Mouse (Mus musculus): Measurements from ENCODE around the gene Hsbp1. TPM values are rescaled to one million over a fixed set of nuclear protein-coding genes. Genes with fewer than 3 reads are reported as not detected.

Hsbp1 gene
- total RNA-seq, 2 experiments from 2014 or later, result 623 to 630 TPM

DNA sequence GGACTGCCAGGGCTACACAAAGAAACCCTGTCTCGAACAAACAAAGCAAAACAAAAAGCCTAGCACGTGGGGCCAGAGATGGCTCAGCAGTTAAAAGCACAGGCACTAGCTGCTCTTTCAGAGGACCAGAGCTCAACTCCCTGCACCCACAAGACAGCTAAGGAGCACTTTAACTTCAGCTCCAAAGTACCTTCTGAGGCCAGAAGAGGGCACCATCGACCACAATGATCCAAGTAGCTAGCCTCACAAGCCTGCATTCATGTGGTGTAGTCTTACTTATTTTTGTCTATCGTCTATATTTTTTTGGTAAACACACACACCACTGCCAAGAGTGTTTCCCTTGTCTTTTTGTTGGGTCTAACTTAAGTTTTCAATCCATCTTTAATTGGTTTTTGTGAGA is 36.3 kb downstream of the Hsbp1 start:
- intact Hi-C loops (cut with DNase I), result loop anchor here (5.0 to 10.0 kb wide), 4 partner anchors 68 to 1756 kb away; no protein-coding TSS in a partner anchor
- DNase-seq (ENCODE audit: low spot score in 2 of 2), result peak in 1 of 2 experiments; percentile 25

DNA sequence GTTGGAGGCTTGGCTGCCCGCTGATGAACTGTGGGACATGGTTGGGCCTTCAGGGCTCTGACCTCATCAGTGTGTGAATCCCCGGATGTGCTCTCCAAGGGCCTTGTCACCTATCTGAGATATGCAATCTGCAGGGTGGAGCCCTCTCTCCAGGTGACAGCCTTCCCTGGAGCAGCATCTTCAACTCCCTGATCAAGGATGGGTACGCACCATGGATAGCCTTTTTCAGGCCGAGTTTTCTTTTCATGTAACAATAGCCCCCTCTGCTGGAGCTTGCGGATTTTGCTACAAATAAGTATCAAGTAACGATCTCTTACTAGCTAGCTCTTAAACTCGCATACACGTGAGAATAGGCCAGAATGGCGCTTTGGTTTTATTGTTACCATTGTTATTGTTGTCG is 40.2 kb downstream of the Hsbp1 start:
- DNase-seq (ENCODE audit: low spot score in 2 of 2), result peak; percentile 88 to 92
- intact Hi-C loops (cut with DNase I), result loop anchor here (5.0 to 10.0 kb wide), 4 partner anchors 72 to 1760 kb away; no protein-coding TSS in a partner anchor

DNA sequence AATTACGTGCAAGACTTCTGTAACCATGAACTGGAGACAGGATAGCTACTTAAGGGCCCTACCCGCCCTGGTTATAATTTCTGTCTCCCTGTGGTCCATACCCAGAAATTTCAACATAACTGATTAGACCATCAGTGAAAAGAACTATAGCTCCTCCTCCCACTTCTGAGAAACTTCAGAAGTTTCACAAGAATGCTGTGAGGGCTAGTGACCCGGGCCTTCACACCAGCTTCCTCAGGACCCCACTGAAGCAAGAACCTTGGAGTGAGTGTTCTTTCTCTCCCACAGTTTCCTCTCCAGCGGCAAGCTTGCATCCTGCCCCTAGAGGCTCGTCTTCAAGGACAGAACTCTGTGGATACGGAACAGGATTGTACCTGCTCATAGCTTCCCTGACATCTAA is 41.6 kb downstream of the Hsbp1 start:
- no peak for DNase-seq (ENCODE audit: low spot score in 2 of 2)
- intact Hi-C loops (cut with DNase I), result loop anchor here (10.0 kb wide), 3 partner anchors 161 to 1761 kb away; no protein-coding TSS in a partner anchor

DNA sequence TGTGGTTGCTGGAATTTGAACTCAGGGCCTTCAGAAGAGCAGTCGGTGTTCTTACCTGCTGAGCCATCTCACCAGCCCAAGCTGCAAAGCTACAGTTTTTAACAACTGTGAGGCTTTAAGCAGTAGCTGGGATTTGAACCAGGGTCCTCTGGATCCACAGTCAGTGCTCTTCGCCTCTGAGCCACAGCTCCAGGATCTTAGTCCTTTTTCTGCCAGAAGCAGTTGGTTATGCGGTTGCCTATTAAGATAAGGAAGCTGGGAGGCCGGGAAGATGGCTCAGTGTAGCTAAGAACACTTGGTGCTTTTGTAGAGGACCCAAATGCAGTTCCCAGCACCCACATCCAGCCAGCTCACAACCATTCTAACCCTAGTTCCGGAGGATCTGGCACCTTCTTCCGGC is 42.7 kb downstream of the Hsbp1 start:
- intact Hi-C loops (cut with DNase I), result loop anchor here (10.0 kb wide), 3 partner anchors 162 to 1762 kb away; no protein-coding TSS in a partner anchor
- DNase-seq (ENCODE audit: low spot score in 2 of 2), result no peak

DNA sequence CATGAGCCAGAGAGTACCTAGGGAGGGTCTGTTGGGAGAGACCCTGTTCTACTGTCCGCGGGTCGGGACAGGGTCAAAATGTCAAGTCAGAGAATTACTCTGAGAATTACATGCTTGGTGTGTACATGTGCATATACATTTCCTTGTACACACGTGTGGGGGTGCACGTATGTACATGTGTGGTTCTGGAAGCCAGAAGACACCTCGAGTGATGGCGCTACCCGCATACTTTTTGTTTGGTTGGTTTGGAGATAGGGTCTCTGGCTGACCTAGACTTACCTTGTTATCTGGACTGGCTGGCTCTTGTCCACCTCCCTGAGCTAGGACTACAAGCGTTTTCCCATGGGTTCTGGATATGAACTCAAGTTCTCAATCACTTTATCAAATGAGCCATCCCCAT is 49.8 kb downstream of the Hsbp1 start:
- no peak for DNase-seq (ENCODE audit: low spot score in 2 of 2)

DNA sequence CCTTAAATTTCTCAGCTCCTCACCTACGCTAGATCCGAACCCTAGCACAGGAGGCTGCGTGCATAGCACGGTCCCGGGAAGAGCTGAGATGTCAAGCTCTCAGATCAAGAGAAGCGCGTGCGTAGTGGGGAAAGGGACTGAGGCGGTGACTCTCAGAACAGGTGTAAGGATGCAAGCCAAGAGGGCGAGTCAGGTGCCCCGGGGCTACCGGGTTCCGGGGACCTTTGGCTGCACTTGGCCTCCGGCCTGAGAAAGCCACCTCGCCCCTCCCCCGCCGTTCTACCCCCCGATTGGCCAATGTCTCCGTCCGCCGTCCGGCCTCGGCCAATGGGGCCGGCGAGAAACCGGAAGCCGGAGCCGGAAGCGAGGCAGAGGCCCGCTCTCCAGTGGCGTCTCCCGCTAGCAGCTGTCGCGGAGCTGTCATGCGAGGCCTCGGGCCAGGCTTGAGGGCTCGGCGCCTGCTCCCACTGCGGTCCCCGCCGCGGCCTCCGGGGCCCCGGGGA is 50.3 kb downstream of the Hsbp1 start, which contains the start of gene Mlycd:
Mlycd (plus strand) TSS at position 355 of the 503 bp plus-strand sequence.
- DNase-seq (ENCODE audit: low spot score in 2 of 2), result peak; percentile 89 to 93
- intact Hi-C loops (cut with DNase I), result no loop called here

More for the DNA sequence above, 49.8 kb downstream of the Hsbp1 start:
- intact Hi-C loops (cut with DNase I), result no loop called here

DNA sequence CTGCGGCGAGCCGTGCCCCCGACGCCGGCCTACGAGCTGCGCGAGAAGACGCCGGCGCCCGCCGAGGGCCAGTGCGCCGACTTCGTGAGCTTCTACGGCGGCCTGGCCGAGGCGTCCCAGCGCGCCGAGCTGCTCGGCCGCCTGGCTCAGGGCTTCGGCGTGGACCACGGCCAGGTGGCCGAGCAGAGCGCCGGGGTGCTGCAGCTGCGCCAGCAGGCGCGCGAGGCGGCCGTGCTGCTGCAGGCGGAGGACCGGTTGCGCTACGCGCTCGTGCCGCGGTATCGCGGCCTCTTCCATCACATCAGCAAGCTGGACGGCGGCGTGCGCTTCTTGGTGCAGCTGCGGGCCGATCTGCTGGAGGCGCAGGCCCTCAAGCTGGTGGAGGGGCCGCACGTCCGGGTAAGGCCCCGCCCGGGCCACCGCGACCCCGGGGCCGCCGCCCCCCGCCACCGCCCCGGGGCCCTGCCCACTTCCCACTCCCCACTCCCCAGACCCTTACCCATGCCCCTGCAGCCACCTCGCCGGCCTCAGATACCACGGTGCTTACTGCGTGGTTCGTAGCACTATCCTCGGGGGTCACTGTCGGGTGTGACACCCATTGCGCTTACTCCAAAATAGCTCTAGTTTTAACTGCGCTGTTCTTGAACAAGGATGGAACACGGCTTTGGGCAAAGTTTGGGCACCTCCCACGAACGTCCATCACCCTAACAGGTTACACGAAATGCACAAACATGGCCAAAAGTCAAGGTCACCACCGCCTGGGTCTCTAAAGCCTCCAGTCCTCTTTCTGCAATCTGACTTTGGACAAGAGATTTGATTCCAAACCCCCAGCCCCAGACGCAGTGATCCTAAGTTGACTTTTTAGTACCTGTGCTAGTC is 51.0 kb downstream of the Hsbp1 start:
- no peak for DNase-seq (ENCODE audit: low spot score in 2 of 2)

More for the DNA sequence above, 51.0 kb downstream of the Hsbp1 start:
- intact Hi-C loops (cut with DNase I), result no loop called here

Other genes starting within 250 kb of the Hsbp1 start
- 10 to 100 TPM; 25.7 to 28.0 TPM for gene Mlycd, start 50.4 kb downstream of the Hsbp1 start, total RNA-seq (2021)
- under 1 TPM; 0.40 to 0.53 TPM for gene Osgin1, start 89.6 kb downstream of the Hsbp1 start, total RNA-seq (2021)
- gene Necab2, start 102.2 kb downstream of the Hsbp1 start, total RNA-seq (2021), result 10 to 100 TPM; 42.8 to 60.9 TPM
- under 1 TPM; 0.17 to 0.22 TPM for gene Slc38a8, start 157.2 kb downstream of the Hsbp1 start, total RNA-seq (2021)
- 10 to 100 TPM; 59.3 to 59.5 TPM for gene Mbtps1, start 214.2 kb downstream of the Hsbp1 start, total RNA-seq (2021)
- gene Hsdl1, start 230.7 kb downstream of the Hsbp1 start, total RNA-seq (2021), result 10 to 100 TPM; 42.3 to 47.2 TPM
- under 1 TPM; 0.11 to 0.20 TPM for gene Dnaaf1, start 230.7 kb downstream of the Hsbp1 start, total RNA-seq (2021)

All from left cerebral cortex, postnatal 14 days (tissue).